Mouse (Mus musculus): ENCODE measurements around the gene Gm10413. TPM values are rescaled to one million over a fixed set of nuclear protein-coding genes. Genes with fewer than 3 reads are reported as not detected.

Gm10413 gene
- polyA plus RNA-seq (2014; fragmentation: Illumina TruSeq; extraction: RNeasy Lipid Tissue Mini Kit (QIAGEN cat#74804); ENCODE audit: low read depth, low replicate concordance) = not detected

DNA sequence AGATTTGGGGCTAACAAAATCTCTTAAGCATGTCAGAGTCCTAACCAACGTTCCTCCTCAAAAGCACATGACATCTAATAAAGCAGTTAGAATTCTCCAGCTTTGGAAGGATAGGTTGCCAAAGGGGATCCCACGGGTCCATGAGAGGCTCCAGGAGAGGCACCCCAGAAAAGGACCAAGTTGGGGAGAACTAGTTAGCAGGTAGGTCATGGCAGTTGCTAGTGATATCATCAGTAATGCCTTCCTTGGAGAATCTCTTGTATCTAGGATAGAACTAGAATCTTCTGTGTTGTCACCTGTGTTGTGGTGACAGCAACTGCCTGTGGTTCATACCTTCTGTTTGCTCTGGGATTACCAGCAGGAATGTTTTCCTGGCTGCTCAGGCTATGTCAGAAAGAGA is at the start of gene Gm10413:
Gene Gm10413, plus strand, starts transcription at position 301 of the 400 bp plus-strand sequence.

DNA sequence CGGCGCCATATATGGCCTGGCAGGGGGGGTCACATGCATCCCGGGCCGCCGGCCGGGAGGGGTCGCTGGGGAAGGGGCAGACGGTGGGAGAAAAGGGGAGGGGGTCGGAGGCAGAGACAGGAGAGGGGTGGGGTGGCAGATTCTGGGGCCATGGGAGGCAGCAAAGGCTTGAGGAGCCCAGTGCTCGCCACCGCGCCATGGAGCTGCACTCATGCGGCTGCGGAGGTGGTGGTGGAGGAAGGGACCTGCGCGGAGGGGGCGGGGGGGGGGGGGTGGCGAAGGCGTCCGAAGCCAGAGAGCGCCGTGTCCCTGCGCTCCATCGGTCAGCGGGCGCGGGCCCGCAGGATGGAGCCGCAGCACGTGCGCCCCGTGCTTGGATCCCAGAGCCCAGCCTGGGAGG is 17.4 kb downstream of the Gm10413 start, which contains the start of gene Gm10409:
Gene Gm10409, plus strand, starts transcription at position 301 of the 400 bp plus-strand sequence.

DNA sequence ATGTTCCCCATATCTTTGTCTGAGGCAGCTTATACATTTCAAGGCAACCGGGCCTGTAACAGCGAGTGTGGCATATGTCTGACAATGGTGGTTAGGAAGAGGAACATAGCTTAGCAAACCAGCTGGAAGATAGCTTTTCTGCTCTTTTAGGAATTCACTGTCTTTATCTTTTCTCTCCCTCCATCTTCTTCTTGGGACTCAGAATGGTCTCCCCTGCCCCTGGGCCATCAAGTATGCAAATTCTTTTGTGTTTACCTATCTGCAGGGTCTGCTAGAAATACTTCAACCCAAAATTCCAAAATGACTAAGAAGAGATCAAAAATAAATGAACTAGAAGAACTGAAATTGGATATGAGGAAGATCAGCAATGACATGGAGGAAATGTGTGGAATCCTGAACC is 32.9 kb downstream of the Gm10413 start, which contains the start of gene Gm3005:
Gene Gm3005, plus strand, starts transcription at position 301 of the 400 bp plus-strand sequence.

DNA sequence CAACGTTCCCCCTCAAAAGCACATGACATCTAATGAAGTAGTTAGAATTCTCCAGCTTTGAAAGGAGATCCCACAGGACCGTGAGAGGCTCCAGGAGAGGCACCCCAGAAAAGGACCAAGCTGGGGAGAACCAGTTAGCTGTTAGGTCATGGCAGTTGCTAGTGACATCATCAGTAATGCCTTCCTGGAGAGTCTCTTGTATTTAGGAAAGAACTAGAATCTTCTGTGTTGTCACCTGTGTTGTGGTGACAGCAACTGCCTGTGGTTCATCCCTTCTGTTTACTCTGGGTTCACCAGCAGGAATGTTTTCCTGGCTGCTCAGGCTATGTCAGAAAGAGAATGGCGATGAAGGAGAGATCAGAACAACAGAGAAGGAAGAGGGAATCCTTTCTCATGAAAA is 54.2 kb downstream of the Gm10413 start, which contains the start of gene Gm10408:
Gene Gm10408, plus strand, starts transcription at position 301 of the 400 bp plus-strand sequence.

Other genes starting within 250 kb of the Gm10413 start
- not detected for gene Gm5795, start 206.8 kb upstream of the Gm10413 start, polyA plus RNA-seq (2014; fragmentation: Illumina TruSeq; extraction: RNeasy Lipid Tissue Mini Kit (QIAGEN cat#74804); ENCODE audit: low read depth, low replicate concordance)
- not detected for gene D830030K20Rik, start 186.6 kb upstream of the Gm10413 start, polyA plus RNA-seq (2014; fragmentation: Illumina TruSeq; extraction: RNeasy Lipid Tissue Mini Kit (QIAGEN cat#74804); ENCODE audit: low read depth, low replicate concordance)
- gene Gm2956, start 62.5 kb upstream of the Gm10413 start, polyA plus RNA-seq (2014; fragmentation: Illumina TruSeq; extraction: RNeasy Lipid Tissue Mini Kit (QIAGEN cat#74804); ENCODE audit: low read depth, low replicate concordance) = not detected
- not detected for gene Gm10409, start 17.5 kb downstream of the Gm10413 start, polyA plus RNA-seq (2014; fragmentation: Illumina TruSeq; extraction: RNeasy Lipid Tissue Mini Kit (QIAGEN cat#74804); ENCODE audit: low read depth, low replicate concordance)
- gene Gm3005, start 33.0 kb downstream of the Gm10413 start, polyA plus RNA-seq (2014; fragmentation: Illumina TruSeq; extraction: RNeasy Lipid Tissue Mini Kit (QIAGEN cat#74804); ENCODE audit: low read depth, low replicate concordance) = not detected
- gene Gm10408, start 54.3 kb downstream of the Gm10413 start, polyA plus RNA-seq (2014; fragmentation: Illumina TruSeq; extraction: RNeasy Lipid Tissue Mini Kit (QIAGEN cat#74804); ENCODE audit: low read depth, low replicate concordance) = not detected
- not detected for gene Gm3012, start 239.4 kb downstream of the Gm10413 start, polyA plus RNA-seq (2014; fragmentation: Illumina TruSeq; extraction: RNeasy Lipid Tissue Mini Kit (QIAGEN cat#74804); ENCODE audit: low read depth, low replicate concordance)